Mouse (Mus musculus) cerebellum, postnatal 25 days (tissue): ENCODE data around the gene Cntnap1.
A peak's percentile ranks its signal among the peaks of the same experiment; 100 is the strongest.

ENCODE experiments used
- DNase-seq, 2 experiments: peaks; one replicate each; pipeline ENCODE4 v3.0.0; 2021; ENCODE audit warnings: mixed read lengths in 2 of 2

The Cntnap1 gene

GRCm38 (mm10) chr11:101221306-101221986 is 51.1 kb downstream of the Cntnap1 start:
- DNase-seq = no peak

GRCm38 (mm10) chr11:101224337-101224736 is 54.0 kb downstream of the Cntnap1 start:
- DNase-seq = no peak

GRCm38 (mm10) chr11:101225331-101226064 is 55.2 kb downstream of the Cntnap1 start:
- DNase-seq = no peak

GRCm38 (mm10) chr11:101226065-101226701 is 55.9 kb downstream of the Cntnap1 start, which contains the start of gene Ezh1:
Ezh1 (minus strand) TSS chr11:101226463.
- peak; percentile 97 for DNase-seq

GRCm38 (mm10) chr11:101229361-101229900 is 59.1 kb downstream of the Cntnap1 start:
- DNase-seq = peak in 1 of 2 experiments; percentile 36

GRCm38 (mm10) chr11:101230061-101230511 is 59.8 kb downstream of the Cntnap1 start:
- DNase-seq = no peak

- no peak for DNase-seq
Observed at GRCm38 (mm10) chr11:101230526-101230925, 60.2 kb downstream of the Cntnap1 start.

GRCm38 (mm10) chr11:101230991-101231871 is 60.9 kb downstream of the Cntnap1 start:
- peak; percentile 17 to 20 for DNase-seq

GRCm38 (mm10) chr11:101232010-101232839 is 61.9 kb downstream of the Cntnap1 start:
- DNase-seq = no peak

- no peak for DNase-seq
Observed at GRCm38 (mm10) chr11:101233240-101233639, 62.9 kb downstream of the Cntnap1 start.

GRCm38 (mm10) chr11:101234124-101234523 is 63.8 kb downstream of the Cntnap1 start:
- no peak for DNase-seq

- DNase-seq = no peak
Observed at GRCm38 (mm10) chr11:101235429-101235828, 65.1 kb downstream of the Cntnap1 start.

- no peak for DNase-seq
Observed at GRCm38 (mm10) chr11:101236782-101237181, 66.5 kb downstream of the Cntnap1 start.

GRCm38 (mm10) chr11:101238071-101238647 is 67.8 kb downstream of the Cntnap1 start:
- no peak for DNase-seq
